Mouse (Mus musculus) heart, postnatal 25 days (tissue): ENCODE results near the gene Gse1. TPM values are rescaled to one million over a fixed set of nuclear protein-coding genes. Genes with fewer than 3 reads are reported as not detected.

ENCODE experiments used
- DNase-seq: peaks from one replicate; pipeline ENCODE4 v3.0.0; 2022; ENCODE audit warnings: low spot score
- intact Hi-C: fragments of 180-260 bp; cut with DNase I; formaldehyde crosslinking; loops from one replicate; pipeline ENCODE4 v1.15.1; 2025
- total RNA-seq, 2 experiments: library from RNA; stranded (reverse); gene quantifications; 2 replicates each; pipeline ENCODE4 v1.2.3; 2021

Gene Gse1
- total RNA-seq, 2 experiments from 2014 or later: 20.1 to 25.9 TPM

DNA sequence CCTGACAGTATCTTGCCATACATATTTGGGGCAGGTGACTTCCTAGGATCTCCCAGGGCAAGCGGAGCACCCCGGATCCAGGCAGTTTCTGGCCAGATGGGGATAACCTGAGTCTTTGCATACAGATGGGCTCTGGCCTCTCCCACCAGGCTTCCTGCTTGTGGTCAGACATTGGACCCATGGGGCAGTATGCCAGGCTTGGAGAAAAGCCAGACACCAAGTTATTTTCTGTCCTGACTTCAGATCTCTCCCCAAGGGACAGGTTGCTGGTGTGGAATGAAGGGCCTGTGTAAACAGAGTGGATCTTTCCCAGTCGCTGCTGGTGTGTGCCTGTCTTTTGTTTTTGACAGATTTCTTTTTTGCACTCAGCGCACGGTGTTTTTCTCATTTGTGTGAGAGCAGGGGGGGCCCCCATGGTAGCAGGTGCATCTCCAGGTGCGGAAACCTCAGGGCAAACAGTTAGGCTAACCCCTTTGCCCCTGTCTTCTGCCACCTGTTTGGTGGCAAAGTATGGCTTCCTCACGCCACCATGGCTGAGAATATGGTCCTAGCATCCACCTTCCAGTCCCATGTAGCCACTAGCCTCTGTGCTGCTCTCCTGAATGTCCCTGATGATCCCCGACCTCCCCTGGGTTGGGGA, 315.3 kb downstream of the Gse1 start:
- no peak for DNase-seq
- intact Hi-C loops: no loop called here

DNA sequence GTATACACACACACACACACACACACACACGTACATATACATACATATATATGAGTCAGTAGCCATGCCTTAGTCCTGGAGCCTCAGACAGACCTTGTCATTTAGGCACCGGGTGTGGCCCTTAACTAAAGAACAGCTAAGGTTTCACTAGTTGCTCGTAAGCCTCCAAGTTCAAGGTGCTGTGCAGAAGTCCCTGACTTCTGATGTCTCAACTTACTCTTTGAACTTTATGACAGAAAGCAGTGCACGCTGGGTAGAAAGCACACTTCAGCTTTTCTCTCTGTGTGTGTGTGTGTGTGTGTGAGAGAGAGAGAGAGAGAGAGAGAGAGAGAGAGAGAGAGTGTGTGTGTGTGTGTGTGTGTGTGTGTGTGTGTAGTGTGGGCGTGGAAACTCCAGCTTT, 315.9 kb downstream of the Gse1 start:
- DNase-seq: no peak
- intact Hi-C loops: no loop called here

DNA sequence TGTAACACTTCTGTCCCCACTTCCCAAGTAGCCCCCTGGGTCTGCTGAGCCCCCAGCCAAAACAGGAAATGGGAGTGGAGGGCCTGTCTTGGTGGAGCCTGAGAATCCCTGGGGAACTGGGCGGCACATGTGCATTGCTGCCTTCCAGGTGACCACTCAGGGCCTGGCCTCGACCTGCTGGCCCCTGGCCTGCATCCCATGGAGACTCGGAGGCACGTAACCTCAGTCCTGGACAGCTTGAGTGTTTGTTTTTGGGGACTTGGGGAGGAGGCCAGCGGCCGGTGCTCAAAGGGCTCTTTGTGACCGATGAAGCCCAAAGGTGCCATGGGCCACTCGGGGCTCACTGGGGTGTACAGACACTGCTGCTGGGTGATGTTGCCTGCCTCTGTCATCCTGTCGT, 319.3 kb downstream of the Gse1 start:
- intact Hi-C loops: no loop called here
- no peak for DNase-seq

DNA sequence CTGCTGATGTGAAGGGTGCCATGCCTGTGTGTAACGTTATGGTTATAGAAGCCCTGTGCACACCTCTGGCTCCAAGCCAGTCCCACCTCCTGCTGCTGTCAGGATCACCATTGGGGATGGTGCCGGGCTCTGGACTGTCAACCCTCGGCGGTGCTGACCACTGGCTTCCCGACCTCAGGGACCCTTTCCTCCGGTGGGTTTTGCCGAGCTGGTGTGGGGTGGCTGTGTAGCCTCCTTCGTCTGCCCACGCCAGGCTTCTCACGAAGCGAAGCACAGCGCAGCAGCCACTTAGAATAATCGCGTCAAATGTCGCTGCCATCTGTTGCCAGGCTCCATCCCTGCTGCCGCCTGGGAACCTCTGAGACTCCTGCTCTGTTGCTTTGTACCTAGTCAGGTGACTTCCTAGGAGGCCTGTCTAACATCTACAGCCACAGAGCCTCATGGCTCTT, 320.1 kb downstream of the Gse1 start:
- intact Hi-C loops: no loop called here
- no peak for DNase-seq

DNA sequence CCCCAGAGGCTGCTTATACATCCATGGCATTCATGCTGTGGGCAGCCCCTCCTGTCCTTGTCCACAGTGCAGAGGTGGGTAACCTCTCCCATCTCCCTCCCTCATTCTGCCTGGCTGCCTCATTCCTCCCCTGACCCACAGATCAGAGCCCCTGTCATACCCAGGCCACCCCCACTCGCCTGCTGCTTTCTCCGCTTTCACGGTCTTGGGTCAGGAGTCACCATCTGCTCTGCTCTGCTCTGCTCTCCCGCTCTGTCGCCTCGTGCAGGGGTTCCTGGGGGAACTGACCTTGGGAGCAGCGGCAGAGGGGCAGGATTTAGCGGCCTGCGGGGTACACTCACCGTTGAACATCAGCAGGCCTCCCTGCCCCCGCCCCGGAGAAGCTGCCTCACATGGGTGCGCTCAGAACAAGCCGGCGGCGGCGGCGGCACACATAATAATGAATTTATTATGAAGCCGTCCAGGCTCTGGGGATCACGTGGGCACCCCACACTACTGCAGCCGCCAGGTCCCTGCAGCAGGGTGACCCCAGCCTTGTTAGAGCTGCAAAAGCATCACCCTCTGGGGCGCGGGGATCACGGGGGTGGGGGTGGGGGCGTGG, 321.2 kb downstream of the Gse1 start:
- no peak for DNase-seq
- intact Hi-C loops: no loop called here

DNA sequence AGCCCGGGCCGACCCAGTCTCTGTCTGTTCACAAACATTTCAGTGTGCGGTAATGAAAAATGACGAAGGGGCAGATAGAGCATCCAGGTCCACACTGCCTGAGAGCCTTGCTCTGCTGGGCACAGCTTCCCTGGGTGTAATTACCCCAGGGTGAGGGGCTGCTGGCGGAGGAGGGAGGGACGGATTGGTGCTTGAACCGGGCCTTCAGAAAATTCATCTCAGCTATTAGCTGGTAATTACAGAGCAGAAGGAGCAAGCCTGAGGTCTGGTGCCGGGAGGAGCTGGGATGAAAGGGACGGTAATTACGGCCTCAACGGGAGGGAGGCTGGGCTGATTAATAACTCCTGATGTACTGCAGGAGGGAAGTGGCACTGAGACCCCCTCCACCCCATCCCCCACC, 321.7 kb downstream of the Gse1 start:
- intact Hi-C loops: no loop called here
- DNase-seq: no peak

DNA sequence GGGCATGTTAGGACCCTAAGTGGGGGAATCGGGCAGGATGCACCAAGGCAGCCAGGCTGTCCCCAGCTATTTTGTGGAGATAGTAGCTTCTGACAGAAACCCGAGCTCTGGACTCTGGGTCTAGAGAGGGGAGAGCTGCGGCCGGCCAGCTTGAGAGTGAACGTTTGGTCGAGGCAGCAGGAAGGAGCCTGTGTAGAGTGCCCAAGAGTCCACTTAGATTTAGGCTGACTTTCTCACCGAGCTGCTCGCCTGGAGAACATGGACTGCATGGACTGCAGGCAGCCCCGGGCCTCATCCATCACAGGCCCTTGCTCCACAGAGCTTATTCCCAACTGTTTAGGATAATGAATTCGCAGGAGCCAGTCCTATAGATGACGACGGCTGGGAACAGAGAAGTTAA, 322.2 kb downstream of the Gse1 start:
- DNase-seq: no peak
- intact Hi-C loops: no loop called here

DNA sequence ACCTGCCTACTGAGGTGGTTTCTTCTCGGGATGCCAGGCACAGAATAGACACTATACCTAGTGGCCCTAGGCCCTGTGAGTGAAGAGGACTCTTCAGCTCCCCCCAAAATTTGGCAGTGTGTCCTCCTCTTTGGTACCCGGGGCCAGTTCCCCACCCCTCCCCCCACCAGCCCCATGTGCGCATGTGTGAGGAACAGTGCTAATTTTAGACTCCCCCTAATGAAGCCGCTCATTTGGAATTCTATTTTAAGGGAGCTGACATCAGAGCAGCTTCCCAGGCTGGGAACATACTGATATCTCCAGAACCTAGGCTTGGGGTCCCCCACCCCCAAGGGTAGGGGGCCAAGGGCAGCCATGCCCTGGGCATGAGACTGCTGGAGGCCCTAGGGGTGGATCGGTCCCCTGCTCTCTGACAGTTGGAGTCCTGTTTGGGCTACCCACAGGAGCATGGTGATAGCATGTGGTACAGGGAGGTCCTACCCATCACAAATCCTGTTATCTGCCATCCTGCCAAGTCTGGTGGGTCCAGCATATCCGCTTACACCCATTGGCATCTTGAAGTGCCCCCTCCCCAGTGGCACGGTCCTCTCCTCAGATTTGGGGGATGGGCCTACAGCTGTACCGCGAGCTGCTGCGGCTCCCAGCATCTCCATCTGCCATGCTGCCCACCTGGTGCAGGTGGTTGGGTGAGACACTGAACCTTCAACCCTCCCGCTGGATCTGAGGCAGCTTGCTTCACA, 322.9 kb downstream of the Gse1 start:
- no peak for DNase-seq
- intact Hi-C loops: no loop called here

DNA sequence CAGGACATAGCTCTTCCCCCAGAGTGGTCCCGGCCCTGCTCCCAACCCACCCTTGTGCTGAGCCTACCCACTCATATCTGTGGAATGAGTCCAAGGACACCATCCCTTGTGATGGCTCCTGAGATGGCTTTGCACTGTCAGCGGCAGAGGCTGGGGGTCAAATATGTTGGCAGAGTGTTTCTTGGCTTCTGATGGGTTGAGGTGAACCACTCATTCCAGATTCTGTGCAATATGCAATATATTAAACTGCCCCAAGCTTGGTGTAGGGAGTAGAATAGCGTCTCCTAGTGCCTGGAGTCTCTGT, 323.4 kb downstream of the Gse1 start:
- DNase-seq: no peak
- intact Hi-C loops: no loop called here

DNA sequence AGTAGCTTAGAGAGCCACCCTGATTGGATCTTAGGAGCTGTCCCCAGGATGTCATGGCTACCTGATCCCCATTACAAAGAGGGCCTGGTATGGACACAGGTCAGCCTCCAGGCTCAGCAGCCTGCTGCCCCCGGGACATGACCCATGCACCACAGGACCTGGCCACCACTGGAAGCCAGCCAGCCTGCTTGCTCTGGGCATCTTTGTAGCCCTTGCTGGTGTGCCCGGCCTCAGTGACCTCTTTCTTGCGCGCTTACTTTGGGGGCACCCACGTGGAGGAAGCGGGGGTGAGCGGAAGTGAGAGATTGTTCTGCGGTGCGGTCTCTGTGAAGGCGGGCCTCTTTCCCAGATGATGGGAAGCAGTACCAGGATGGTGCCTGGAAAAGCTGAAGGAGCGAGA, 324.3 kb downstream of the Gse1 start:
- intact Hi-C loops: no loop called here
- DNase-seq: no peak

DNA sequence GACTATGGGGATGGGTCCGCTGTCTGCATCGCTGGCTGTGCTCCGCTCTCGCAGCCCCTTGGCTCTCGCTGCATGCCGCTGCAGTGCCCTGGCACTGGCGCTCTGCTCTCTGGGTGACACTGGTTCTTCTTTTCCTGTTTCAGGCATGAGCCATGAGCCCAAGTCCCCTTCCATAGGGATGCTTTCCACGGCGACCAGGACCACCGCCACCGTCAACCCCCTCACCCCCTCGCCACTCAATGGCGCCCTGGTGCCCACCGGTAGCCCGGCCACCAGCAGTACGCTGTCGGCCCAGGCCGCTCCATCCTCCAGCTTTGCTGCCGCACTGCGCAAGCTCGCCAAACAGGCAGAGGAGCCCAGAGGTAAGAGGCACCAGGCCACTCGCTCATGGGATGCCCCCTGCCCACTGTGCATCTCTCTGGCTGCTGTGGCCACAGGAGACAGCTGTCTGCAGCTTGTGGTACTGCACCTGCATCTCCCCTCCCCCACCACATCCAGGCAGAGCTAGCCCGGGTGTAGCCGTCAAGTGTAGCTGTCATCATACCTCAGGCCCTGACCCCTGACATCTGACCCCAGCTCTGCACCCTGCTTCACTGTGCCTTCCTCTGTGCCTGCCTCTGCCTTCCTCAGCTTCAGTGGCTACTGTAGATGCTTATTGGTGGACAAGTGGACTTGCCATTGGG, 325.3 kb downstream of the Gse1 start:
- DNase-seq: no peak
- intact Hi-C loops: no loop called here

DNA sequence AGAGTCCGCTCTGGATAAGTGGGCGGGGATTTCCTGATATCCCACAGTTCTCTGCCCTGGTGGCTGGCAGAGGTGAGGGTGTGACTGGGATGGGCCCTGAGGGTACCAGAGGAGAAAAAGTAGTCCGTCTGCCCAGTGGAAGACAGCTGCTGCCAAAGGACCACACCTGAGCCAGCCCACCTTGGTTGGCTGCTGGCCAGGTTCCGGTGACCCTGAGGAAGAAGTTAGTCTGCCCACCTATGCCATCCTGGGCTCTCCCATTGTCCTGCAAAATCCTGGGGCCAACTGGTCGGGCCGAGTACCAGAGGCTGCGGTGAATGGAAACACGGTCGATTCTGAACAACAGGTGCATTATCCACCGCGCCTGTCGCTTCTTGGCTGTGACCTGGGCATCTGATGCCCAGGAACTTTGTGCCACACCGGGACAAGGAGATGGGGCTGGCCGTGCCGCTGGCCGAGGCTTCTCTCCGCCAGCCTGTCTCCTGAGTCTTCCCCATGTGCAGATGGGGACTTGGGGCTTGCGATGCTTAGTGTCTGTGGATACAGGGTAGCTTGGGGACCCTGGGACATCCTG, 326.3 kb downstream of the Gse1 start:
- DNase-seq: no peak
- intact Hi-C loops: no loop called here

DNA sequence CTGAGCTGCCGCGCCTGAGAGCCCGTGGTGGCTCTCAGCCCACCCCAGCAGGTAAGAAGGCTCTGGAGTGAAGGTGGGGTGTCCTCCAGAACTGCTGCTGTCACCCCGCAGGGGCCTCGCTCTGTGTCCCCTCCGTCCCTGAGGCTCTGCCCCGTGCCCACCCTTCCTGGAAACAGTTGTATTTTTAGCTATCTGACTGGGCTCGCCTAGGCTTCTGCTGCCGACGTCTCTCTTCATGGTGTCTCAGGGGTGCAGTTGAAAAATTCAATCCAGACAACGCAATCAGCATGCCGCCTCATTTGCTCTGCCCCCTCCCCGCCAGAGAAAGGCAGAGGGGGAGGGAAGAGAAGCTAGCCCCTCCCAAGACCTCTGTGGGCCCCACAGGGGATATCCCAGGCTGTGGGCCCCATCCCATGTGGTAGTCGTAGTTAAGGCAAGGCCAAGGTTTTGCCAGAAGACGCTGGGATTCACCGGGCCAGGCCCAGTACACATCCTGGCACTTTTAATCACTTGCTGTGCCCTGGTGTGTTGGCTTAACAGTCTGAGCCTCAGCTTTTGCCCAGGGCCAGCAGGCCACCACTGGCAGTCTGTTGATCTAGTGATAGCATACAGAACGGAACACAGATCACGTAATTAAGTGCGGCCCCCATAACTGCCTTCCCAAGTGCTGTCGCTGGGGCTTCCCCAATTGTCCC, 328.1 kb downstream of the Gse1 start:
- intact Hi-C loops: no loop called here
- DNase-seq: no peak

DNA sequence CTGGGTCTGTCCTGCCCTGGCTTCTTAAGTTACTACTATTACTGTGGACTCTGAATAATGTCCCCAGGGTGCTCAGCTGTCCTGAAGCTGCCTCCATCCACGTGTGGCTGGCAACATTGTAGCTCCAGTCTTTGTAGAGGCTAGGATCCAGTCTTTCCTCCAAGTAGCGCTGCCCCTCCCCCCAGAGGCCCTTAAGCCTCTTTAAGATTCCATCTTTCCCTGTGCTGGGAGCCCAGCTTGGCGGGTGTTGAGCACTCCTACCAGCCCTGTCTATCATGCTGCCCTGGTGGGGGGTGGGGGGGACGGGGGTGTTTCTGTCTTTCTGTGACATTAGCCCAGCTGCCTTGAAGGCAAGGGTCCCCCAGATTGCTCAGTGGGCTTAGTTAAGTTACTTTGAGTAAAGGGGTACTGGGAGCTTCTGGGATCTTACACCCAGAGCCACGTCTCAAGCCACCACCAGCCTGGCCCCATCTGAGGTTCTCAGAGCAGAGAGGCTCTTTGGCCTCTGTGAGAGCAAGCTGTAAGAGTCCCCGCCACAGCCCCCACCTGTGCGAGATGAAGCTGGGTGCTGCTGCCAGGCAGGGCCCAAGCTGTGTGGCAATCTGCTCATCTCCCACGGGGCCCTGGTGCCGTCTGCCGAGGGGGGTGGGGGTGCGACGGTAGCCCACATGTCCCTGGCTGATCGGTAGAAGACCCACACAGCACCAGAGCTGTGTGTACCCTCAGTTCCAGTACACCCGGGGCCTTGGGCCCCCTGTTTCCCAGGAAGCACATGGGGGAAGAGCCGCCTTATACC, 329.1 kb downstream of the Gse1 start:
- no peak for DNase-seq
- intact Hi-C loops: no loop called here

DNA sequence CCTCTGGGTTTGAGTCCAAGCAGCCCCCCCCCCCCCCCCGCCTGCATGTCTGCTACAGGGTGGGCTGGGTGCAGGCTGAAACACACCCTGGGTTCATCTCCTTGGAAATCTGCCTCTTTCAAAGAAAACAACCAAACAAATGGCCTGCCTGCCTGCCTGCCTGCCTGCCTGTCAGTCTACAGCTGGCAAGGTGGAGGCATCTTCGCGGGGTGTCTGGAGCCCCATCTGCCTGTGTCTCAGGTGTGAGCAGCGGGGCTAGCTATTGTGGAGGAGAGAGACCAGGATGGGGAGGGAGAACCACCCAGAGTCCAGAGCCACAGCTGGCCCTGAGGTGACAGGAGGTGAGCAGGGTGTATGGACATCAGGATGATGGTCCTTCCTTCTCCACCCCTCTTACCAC, 329.9 kb downstream of the Gse1 start:
- intact Hi-C loops: no loop called here
- no peak for DNase-seq

DNA sequence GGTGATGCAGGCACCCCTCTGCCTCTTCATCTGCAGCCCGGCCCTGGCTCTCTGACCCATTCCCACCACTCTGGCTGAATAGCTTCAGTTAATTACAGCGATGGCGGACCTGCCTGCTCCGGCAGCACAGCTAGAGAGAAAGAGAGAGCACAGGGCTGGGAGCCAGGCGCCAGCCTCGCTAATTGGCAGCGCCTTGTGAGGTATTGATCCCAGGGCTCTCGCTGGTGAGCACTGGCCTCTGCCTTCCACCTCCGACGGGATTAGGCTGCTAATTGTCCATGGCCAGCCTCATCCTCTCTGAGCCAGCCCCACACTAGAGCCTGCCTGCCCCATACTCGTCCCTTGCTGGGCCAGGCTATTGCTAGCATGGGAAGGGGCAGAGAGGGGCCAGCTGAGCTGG, 331.4 kb downstream of the Gse1 start:
- intact Hi-C loops: no loop called here
- no peak for DNase-seq

DNA sequence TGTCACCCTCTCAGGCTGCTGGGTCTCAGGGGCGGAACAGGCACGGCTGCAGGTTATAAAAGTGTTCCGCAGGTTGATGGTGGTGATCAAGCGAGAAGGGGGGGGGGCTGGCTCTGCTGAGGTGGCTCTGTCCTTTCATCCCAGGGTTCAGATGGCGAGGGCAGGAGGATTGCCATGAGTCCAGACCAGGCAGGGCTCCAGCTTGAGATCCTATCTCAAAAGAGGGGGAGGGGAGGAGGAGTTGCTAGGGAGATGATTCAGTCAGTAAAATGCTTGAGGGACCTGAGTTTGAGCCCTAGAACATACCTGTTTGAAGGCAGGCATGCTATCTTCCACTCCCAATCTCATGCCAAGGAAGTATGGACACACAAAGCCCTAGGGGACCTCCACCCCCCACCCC, 332.3 kb downstream of the Gse1 start:
- DNase-seq: no peak
- intact Hi-C loops: no loop called here

DNA sequence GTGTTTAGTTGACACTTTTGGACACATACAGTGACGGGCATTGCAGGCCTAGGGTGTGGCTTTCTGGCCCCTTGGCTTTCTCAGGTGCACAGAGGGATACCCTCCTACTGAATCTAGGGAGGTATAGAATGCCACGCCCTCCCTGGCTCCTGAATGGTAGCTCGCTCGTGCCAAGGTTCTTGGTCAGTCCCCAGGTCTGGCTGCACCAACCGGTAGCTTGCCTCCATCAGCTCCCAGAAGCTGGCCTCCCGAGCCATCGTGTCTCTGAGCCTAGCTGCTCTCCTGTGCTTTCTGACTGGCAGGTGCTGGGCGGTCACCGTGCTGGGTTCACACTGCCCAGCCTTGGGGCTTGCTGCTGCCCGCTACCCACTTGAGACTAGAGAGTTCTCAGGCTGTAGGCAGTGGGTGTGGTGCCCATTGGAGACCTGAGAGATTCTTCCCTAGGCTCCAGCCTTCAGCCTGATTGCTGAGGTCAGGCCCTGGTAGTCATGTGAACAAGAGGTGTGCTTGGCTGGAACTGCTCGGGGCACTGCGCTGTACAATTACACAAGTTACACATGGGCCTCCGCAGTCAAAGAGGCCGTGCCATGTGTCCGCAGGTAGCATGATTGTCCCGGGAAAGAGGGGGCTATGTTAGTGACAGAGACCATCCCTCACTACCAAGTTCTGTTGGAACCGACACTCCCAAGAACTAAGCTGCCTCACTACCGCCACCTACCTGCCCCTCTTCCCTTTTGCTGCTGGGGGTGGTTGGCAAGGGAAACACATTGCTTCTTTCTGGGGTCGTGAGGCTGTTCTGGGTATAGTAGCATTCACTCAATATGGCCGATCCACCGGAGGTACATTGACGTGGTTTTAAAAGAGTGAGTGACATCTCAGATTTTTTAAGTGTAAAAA, 333.5 kb downstream of the Gse1 start:
- no peak for DNase-seq
- intact Hi-C loops: no loop called here
